Mouse (Mus musculus): ENCODE results near the gene Fen1. TPM values are rescaled to one million over a fixed set of nuclear protein-coding genes. Genes with fewer than 3 reads are reported as not detected.

The Fen1 gene
- polyA plus RNA-seq, 1 experiment from 2014 or later = 135 TPM

DNA sequence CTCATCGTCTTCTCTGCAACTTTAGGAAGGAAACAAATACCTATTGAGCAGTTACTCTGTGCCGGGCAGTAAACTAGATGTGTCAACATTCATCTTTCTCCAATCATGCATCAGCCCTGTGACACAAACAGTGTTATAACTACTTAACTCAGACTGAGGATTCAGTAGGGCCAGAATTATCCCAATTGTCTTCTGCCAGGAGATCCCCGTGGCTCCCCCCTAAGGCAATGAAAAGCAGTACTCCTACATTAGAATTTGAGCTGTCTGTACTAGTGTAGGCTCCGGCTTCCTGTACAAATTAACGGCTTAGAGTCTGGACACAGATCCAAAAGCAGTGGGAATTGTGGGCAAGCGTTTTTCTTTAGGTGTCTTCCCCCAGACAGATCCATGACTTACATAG lies 1.1 kb upstream of the Fen1 start:
- DNase-seq (ENCODE audit: low spot score) (no peak), ATAC-seq (ENCODE audit: insufficient number of reproducible peaks, low FRiP score, low TSS enrichment, low read depth) (no peak)
- Histone ChIP-seq H3K27me3 (ENCODE audit: control insufficient read depth, insufficient read depth, low read length) (no peaks in the 10 kb centered on the region), H3K4me2 (ENCODE audit: low read depth, severe bottlenecking) (peak overlapping the region; percentile 97; the same call in 1 of the 2 replicates), H3K36me3 (ENCODE audit: control insufficient read depth, insufficient read depth, low read length) (peaks cover 16% of the 10 kb centered on the region), H3K9me3 (ENCODE audit: control insufficient read depth, low read length) (no peaks in the 10 kb centered on the region), H3K9ac (ENCODE audit: low read length) (no peak overlapping the region), H3K27ac (replicated peaks; ENCODE audit: low read depth, low read length) (no peak overlapping the region), H3K4me1 (ENCODE audit: control insufficient read depth, insufficient read depth, low read length) (0 out of 2 replicates have a peak, but pooled peaks cover 5% of the 10 kb centered on the region), H3K4me3 (ENCODE audit: low read depth, low read length) (peak overlapping the region; percentile 98)
- 75% methylated on average over 6 of the region's 6 CpGs for WGBS

DNA sequence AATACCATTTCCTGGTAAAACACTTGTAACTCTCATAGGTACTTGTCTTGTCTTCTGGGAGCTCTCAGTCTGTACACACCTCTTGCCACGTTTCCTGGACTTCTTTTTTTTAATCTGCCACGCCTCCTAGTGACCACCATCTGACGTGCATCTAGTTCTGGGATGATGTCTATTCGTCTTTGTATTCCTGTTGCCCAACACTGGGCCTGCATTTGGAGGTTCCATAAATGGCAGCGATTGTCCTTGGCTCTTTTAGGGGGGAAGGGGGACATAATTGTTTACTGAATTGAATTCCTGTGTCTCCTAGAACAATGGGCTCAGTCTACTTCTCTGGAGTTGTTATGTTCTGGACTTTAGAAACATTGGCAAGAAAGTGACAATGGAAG lies 640 bp upstream of the Fen1 start:
- DNase-seq (ENCODE audit: low spot score) (peak; percentile 49), ATAC-seq (ENCODE audit: insufficient number of reproducible peaks, low FRiP score, low TSS enrichment, low read depth) (no peak)
- Histone ChIP-seq H3K9ac (ENCODE audit: low read length) (peak overlapping the region; percentile 81; the same call in 1 of the 2 replicates), H3K4me1 (ENCODE audit: control insufficient read depth, insufficient read depth, low read length) (0 out of 2 replicates have a peak, but pooled peaks cover 5% of the 10 kb centered on the region), H3K27me3 (ENCODE audit: control insufficient read depth, insufficient read depth, low read length) (no peaks in the 10 kb centered on the region), H3K4me3 (ENCODE audit: low read depth, low read length) (peak overlapping the region; percentile 98), H3K27ac (replicated peaks; ENCODE audit: low read depth, low read length) (no peak overlapping the region), H3K4me2 (ENCODE audit: low read depth, severe bottlenecking) (peak overlapping the region; percentile 97), H3K36me3 (ENCODE audit: control insufficient read depth, insufficient read depth, low read length) (peaks cover 20% of the 10 kb centered on the region), H3K9me3 (ENCODE audit: control insufficient read depth, low read length) (no peaks in the 10 kb centered on the region)
- 5% methylated on average over 5 of the region's 5 CpGs for WGBS

DNA sequence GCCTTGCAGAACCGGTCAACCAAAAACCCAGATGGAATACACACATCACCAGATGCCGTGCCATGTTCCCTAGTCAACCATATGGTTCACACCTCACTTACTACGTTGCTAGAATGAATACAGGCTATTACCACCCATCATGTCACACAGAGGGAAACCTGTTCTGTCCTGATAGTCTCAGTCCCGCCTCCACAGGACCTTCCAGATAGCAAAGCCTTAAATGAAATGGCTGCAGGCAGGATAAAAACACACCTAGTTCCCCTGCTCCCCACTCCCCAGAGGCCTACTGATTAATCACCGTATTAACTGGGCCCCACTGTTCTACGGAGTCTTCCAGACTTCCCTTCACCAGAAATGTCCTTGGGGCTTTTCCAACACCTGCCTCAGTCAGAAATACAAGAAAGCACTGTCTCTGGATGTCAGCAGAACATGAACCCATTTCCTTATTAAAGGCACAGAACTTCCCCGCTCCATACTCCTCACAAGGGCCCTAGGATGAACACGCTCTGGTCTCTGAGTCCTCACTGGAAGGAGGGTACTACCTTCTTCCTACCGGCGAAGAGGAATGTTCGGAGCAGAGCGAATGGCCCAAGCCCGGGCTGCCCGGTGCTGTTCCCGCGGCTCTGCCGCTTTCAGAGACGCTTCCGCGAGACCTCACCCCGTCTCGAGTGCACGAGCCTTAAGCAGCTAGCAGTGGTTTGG lies 672 bp downstream of the Fen1 start:
- no peak for DNase-seq (ENCODE audit: low spot score)
- 3% methylated on average over 23 of the region's 23 CpGs for whole genome bisulfite sequencing

DNA sequence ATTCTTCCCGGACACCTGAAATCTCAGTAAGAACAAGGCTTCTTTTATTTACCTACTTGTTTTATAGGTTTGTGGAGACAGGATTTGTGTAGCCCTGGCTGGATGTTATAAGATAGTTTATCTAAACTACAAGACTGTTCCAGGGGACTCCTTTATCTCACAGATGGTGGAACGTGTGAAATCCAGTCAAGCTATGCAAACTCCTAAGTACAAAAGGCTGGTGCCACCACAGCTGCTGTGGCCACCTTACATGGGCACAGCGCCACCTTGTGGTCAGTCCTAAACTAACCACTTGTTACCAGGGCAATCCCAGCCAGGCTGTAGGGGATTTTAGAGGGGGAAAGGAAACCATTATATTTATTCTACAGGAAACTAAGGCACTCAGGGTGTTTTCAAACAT lies 5.2 kb downstream of the Fen1 start:
- H3K9me3 ChIP-seq (ENCODE audit: control insufficient read depth, low read length) = no peaks in the 10 kb centered on the region
- no peak overlapping the region for H3K9ac ChIP-seq (ENCODE audit: low read length)
- 36% methylated on average over 3 of the region's 3 CpGs for WGBS
- no peak overlapping the region for H3K27ac ChIP-seq (replicated peaks; ENCODE audit: low read depth, low read length)
- H3K4me1 ChIP-seq (ENCODE audit: control insufficient read depth, insufficient read depth, low read length) = 0 out of 2 replicates have a peak, but pooled peaks cover 5% of the 10 kb centered on the region
- no peak for ATAC-seq (ENCODE audit: insufficient number of reproducible peaks, low FRiP score, low TSS enrichment, low read depth)
- no peaks in the 10 kb centered on the region for H3K27me3 ChIP-seq (ENCODE audit: control insufficient read depth, insufficient read depth, low read length)
- H3K4me2 ChIP-seq (ENCODE audit: low read depth, severe bottlenecking) = no peak overlapping the region
- H3K4me3 ChIP-seq (ENCODE audit: low read depth, low read length) = no peak overlapping the region
- peak; percentile 90 for DNase-seq (ENCODE audit: low spot score)
- H3K36me3 ChIP-seq (ENCODE audit: control insufficient read depth, insufficient read depth, low read length) = peaks cover 36% of the 10 kb centered on the region

More for the DNA sequence above, 672 bp downstream of the Fen1 start:
- Histone ChIP-seq H3K9ac (ENCODE audit: low read length) (peak overlapping the region; percentile 81), H3K27me3 (ENCODE audit: control insufficient read depth, insufficient read depth, low read length) (no peaks in the 10 kb centered on the region), H3K4me2 (ENCODE audit: low read depth, severe bottlenecking) (peak overlapping the region; percentile 97), H3K4me1 (ENCODE audit: control insufficient read depth, insufficient read depth, low read length) (0 out of 2 replicates have a peak, but pooled peaks cover 5% of the 10 kb centered on the region), H3K27ac (replicated peaks; ENCODE audit: low read depth, low read length) (peak overlapping the region; percentile 75; the same call in 1 of the 2 replicates), H3K36me3 (ENCODE audit: control insufficient read depth, insufficient read depth, low read length) (peaks cover 22% of the 10 kb centered on the region), H3K9me3 (ENCODE audit: control insufficient read depth, low read length) (no peaks in the 10 kb centered on the region), H3K4me3 (ENCODE audit: low read depth, low read length) (peak overlapping the region; percentile 98)
- peak; percentile 29; the same call in 1 of the 2 replicates for ATAC-seq (ENCODE audit: insufficient number of reproducible peaks, low FRiP score, low TSS enrichment, low read depth)

DNA sequence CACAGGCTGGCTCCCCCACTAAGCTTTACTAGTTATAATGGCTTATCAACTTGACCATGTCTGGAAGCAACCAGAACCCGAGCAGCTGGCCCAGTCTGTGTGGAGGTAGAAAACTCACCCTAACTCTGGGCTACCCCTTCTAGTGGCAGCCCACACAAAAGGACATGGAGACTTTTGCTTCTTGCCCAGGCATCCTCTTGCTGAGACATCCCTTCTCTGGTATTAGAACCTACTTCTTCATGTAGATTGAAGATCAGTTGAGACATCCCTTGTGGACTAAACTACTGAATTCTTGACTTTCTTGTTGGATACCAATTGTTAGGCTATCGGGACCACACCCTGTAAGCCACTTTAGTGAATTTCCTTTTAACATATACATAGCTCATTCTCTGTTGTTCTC lies 5.7 kb downstream of the Fen1 start:
- ATAC-seq (ENCODE audit: insufficient number of reproducible peaks, low FRiP score, low TSS enrichment, low read depth) (no peak), DNase-seq (ENCODE audit: low spot score) (no peak)
- no peak overlapping the region for H3K27ac ChIP-seq (replicated peaks; ENCODE audit: low read depth, low read length)
- H3K4me2 ChIP-seq (ENCODE audit: low read depth, severe bottlenecking) = no peak overlapping the region
- H3K27me3 ChIP-seq (ENCODE audit: control insufficient read depth, insufficient read depth, low read length) = no peaks in the 10 kb centered on the region
- WGBS = 76% methylated on average over 2 of the region's 2 CpGs
- H3K4me1 ChIP-seq (ENCODE audit: control insufficient read depth, insufficient read depth, low read length) = 0 out of 2 replicates have a peak, but pooled peaks cover 5% of the 10 kb centered on the region
- H3K9ac ChIP-seq (ENCODE audit: low read length) = no peak overlapping the region
- H3K9me3 ChIP-seq (ENCODE audit: control insufficient read depth, low read length) = no peaks in the 10 kb centered on the region
- H3K4me3 ChIP-seq (ENCODE audit: low read depth, low read length) = no peak overlapping the region
- H3K36me3 ChIP-seq (ENCODE audit: control insufficient read depth, insufficient read depth, low read length) = peaks cover 40% of the 10 kb centered on the region

DNA sequence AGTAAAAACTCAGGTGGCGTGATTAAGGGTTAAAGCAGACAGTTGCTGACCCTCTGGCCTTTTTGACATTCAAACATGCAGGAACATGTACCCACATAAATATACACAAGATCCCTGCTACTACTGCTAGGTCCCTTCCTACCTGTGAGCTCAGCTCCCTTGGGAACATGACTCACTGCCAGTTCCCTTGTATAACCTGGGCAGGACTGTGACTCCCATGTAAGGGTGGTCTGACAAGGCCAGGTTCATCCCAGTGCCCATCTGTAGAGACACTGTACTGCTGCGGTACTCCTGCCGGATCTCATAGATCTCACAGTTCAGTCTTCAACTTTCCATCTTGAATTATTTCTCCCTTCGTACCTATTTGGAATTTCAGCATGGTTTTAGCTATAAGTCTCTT lies 6.8 kb downstream of the Fen1 start:
- Histone ChIP-seq H3K27ac (replicated peaks; ENCODE audit: low read depth, low read length) (no peak overlapping the region), H3K4me1 (ENCODE audit: control insufficient read depth, insufficient read depth, low read length) (no peaks in the 10 kb centered on the region), H3K4me3 (ENCODE audit: low read depth, low read length) (no peak overlapping the region), H3K27me3 (ENCODE audit: control insufficient read depth, insufficient read depth, low read length) (no peaks in the 10 kb centered on the region), H3K9ac (ENCODE audit: low read length) (no peak overlapping the region), H3K36me3 (ENCODE audit: control insufficient read depth, insufficient read depth, low read length) (peaks cover 45% of the 10 kb centered on the region), H3K4me2 (ENCODE audit: low read depth, severe bottlenecking) (no peak overlapping the region), H3K9me3 (ENCODE audit: control insufficient read depth, low read length) (no peaks in the 10 kb centered on the region)
- no peak for DNase-seq (ENCODE audit: low spot score)
- no peak for ATAC-seq (ENCODE audit: insufficient number of reproducible peaks, low FRiP score, low TSS enrichment, low read depth)
- 86% methylated on average over 4 of the region's 4 CpGs for WGBS

DNA sequence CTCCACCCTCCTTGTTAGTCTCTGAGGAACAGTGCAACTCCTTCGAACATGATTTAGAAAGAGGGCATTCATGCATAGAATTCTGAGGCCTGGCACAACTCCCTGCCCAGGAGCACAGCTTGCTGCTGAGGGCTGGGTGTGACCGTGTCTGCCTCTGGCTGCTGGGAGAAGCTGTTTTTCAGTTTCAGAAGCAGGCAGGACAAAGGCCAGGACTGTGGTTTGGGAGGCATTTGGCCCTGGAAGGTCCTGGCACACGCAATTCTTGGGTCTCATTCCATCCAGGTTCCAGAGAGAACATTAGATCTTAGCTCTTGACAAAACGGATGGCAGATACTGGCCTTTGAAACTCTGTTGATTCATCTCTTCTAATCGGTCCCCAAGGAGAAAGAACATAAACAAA lies 8.7 kb downstream of the Fen1 start:
- Histone ChIP-seq H3K27ac (replicated peaks; ENCODE audit: low read depth, low read length) (no peak overlapping the region), H3K9ac (ENCODE audit: low read length) (no peak overlapping the region), H3K9me3 (ENCODE audit: control insufficient read depth, low read length) (no peaks in the 10 kb centered on the region), H3K4me1 (ENCODE audit: control insufficient read depth, insufficient read depth, low read length) (no peaks in the 10 kb centered on the region), H3K4me2 (ENCODE audit: low read depth, severe bottlenecking) (no peak overlapping the region), H3K4me3 (ENCODE audit: low read depth, low read length) (no peak overlapping the region), H3K27me3 (ENCODE audit: control insufficient read depth, insufficient read depth, low read length) (no peaks in the 10 kb centered on the region), H3K36me3 (ENCODE audit: control insufficient read depth, insufficient read depth, low read length) (peaks cover 44% of the 10 kb centered on the region)
- ATAC-seq (ENCODE audit: insufficient number of reproducible peaks, low FRiP score, low TSS enrichment, low read depth) (no peak), DNase-seq (ENCODE audit: low spot score) (no peak)
- WGBS = 88% methylated on average over 5 of the region's 5 CpGs

DNA sequence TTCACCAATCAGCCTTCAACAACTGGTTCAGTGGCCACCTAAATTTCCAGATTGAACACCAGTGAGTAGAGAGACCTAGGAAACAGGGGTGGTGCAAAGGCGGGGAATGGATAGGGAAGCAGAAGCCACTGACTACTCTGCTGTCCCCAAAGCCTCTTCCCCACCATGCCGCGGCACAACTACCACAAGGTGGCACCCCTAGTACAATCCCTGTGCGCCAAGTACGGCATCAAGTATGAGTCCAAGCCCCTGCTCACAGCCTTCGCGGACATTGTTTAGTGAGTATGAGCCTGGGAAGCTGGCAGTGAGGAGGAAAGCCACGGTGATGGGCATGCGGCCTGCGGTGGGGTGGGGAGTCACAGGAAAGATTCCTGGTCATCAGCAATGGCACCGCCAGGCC lies 9.6 kb downstream of the Fen1 start:
- Histone ChIP-seq H3K27me3 (ENCODE audit: control insufficient read depth, insufficient read depth, low read length) (no peaks in the 10 kb centered on the region), H3K9ac (ENCODE audit: low read length) (no peak overlapping the region), H3K36me3 (ENCODE audit: control insufficient read depth, insufficient read depth, low read length) (peaks cover 43% of the 10 kb centered on the region), H3K4me1 (ENCODE audit: control insufficient read depth, insufficient read depth, low read length) (no peaks in the 10 kb centered on the region), H3K4me3 (ENCODE audit: low read depth, low read length) (no peak overlapping the region), H3K9me3 (ENCODE audit: control insufficient read depth, low read length) (no peaks in the 10 kb centered on the region), H3K4me2 (ENCODE audit: low read depth, severe bottlenecking) (no peak overlapping the region), H3K27ac (replicated peaks; ENCODE audit: low read depth, low read length) (no peak overlapping the region)
- ATAC-seq (ENCODE audit: insufficient number of reproducible peaks, low FRiP score, low TSS enrichment, low read depth) (no peak), DNase-seq (ENCODE audit: low spot score) (no peak)
- 90% methylated on average over 11 of the region's 11 CpGs for WGBS
